Mouse (Mus musculus): ENCODE results near the gene RPS10-NUDT3. TPM values are rescaled to one million over a fixed set of nuclear protein-coding genes. Genes with fewer than 3 reads are reported as not detected.

The RPS10-NUDT3 gene
- total RNA-seq, 2 experiments from 2014 or later = not detected

Other genes starting within 250 kb of the RPS10-NUDT3 start
- gene Grm4, start 113.8 kb downstream of the RPS10-NUDT3 start, total RNA-seq (2015) = not detected in 2 replicates
- not detected in 2 replicates for gene Grm4, start 113.8 kb downstream of the RPS10-NUDT3 start, total RNA-seq (2017)
- 405 and 414 TPM in 2 replicates for gene Hmga1, start 78.7 kb downstream of the RPS10-NUDT3 start, total RNA-seq (2015)
- 220 and 239 TPM in 2 replicates for gene Hmga1, start 78.7 kb downstream of the RPS10-NUDT3 start, total RNA-seq (2017)
- 31.0 and 31.6 TPM in 2 replicates for gene AI413582, start 69.5 kb downstream of the RPS10-NUDT3 start, total RNA-seq (2015)
- gene AI413582, start 69.5 kb downstream of the RPS10-NUDT3 start, total RNA-seq (2017) = 32.3 and 46.0 TPM in 2 replicates
- gene Nudt3, start 11.7 kb downstream of the RPS10-NUDT3 start, total RNA-seq (2015) = 70.9 and 74.6 TPM in 2 replicates
- gene Nudt3, start 11.7 kb downstream of the RPS10-NUDT3 start, total RNA-seq (2017) = 171 and 186 TPM in 2 replicates
- gene Rps10, start 1.4 kb upstream of the RPS10-NUDT3 start, total RNA-seq (2015) = 2,101 and 2,175 TPM in 2 replicates
- gene Rps10, start 1.4 kb upstream of the RPS10-NUDT3 start, total RNA-seq (2017) = 2,717 and 3,085 TPM in 2 replicates
- gene Pacsin1, start 20.3 kb upstream of the RPS10-NUDT3 start, total RNA-seq (2015) = not detected in 2 replicates
- gene Pacsin1, start 20.3 kb upstream of the RPS10-NUDT3 start, total RNA-seq (2017) = 0.47 TPM in 1 of 2 replicates, not detected in the other
- gene Spdef, start 93.7 kb upstream of the RPS10-NUDT3 start, total RNA-seq (2015) = not detected in 2 replicates
- not detected in 2 replicates for gene Spdef, start 93.7 kb upstream of the RPS10-NUDT3 start, total RNA-seq (2017)
- 27.6 and 32.4 TPM in 2 replicates for gene D17Wsu92e, start 185.4 kb upstream of the RPS10-NUDT3 start, total RNA-seq (2015)
- gene D17Wsu92e, start 185.4 kb upstream of the RPS10-NUDT3 start, total RNA-seq (2017) = 46.4 and 57.5 TPM in 2 replicates
- gene Snrpc, start 202.9 kb upstream of the RPS10-NUDT3 start, total RNA-seq (2015) = 147 and 154 TPM in 2 replicates
- gene Snrpc, start 202.9 kb upstream of the RPS10-NUDT3 start, total RNA-seq (2017) = 128 and 132 TPM in 2 replicates
- gene Uhrf1bp1, start 221.2 kb upstream of the RPS10-NUDT3 start, total RNA-seq (2015) = 6.0 and 8.1 TPM in 2 replicates
- gene Uhrf1bp1, start 221.2 kb upstream of the RPS10-NUDT3 start, total RNA-seq (2017) = 8.4 and 9.3 TPM in 2 replicates